Mouse (Mus musculus): ENCODE measurements at regions not wholly inside any gene's neighbourhood (a gene's known extent, or its start where the extent isn't known, plus 50 kb on each side); places are given as distances from the start of the nearest gene placed in this dataset.

- TF ChIP-seq CTCF (IDR thresholded peaks at IDR 0.05; ENCODE audit: borderline replicate concordance, insufficient read depth, low read depth, low read length): no peak
- no peak for TF ChIP-seq POLR2A (IDR thresholded peaks at IDR 0.05; ENCODE audit: borderline replicate concordance, insufficient read depth, low read length)
Measured at GRCm38 (mm10) chr13:84625927-84626326, 403.8 kb downstream of the Tmem161b start.
